Mouse (Mus musculus) right cerebral cortex, postnatal 14 days (tissue): ENCODE measurements around the gene Dcps.

ENCODE experiments used
- DNase-seq: peaks from one replicate; pipeline ENCODE4 v3.0.0; 2022

Gene Dcps

DNA sequence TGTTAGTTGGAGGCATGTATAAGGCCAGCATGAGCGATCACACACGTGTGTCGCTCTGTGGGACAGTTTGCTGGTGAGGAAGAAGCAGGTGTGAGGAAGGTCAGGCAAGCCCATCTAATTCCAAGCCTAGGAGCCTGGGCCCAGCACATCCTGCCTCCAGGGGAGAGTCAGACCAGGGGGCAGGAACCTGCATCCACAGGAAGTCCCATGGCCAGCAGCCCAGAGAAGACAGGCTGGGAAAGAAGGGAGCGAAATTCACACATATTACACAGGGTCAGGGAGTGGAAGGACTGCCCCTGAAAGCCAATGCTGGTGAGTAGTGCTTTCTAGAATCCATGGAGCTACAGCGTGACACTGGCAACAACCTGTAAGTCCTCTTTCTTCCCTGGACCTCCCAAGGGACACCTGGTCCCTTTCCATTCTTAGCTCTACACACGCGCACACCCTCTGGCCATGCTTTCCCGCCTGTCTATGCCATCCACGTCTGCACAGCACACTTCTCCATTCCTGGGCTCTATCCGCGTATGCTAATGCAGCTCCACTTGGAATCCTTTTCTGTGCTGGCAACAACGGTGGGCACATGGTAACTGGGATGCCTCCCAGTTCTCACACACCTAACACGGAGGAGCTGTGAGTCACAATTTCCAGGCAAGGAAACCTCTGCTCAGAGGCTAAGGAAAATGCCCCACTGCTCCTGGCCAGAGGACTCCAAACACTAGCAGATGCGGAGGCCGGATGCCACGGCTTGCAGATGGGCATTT is 44.0 kb downstream of the Dcps start:
- DNase-seq, result peak; percentile 43

DNA sequence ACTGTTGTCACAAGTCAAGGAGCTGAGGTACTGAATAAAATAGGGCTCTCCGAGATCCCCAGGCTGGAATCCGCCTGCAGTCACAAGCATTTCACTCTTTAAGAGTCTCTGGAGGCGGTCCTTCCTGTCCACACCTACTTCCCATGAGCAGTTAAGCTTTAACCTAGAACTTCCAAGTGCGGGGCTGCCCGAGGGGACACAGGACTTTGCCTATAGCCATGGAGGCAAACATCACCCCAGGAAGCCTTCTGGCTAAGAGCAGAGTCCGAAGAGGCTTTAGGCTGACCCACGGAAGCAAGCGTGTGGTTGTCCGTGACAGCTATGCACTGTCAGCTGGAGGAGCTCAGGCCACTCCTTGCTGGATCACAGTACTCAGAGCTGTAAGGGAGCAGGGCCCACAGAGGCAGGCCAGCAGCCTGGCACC is 46.9 kb downstream of the Dcps start:
- DNase-seq, result no peak

GRCm38 (mm10) chr9:35128564-35128963 is 47.3 kb downstream of the Dcps start:
- DNase-seq, result no peak

DNA sequence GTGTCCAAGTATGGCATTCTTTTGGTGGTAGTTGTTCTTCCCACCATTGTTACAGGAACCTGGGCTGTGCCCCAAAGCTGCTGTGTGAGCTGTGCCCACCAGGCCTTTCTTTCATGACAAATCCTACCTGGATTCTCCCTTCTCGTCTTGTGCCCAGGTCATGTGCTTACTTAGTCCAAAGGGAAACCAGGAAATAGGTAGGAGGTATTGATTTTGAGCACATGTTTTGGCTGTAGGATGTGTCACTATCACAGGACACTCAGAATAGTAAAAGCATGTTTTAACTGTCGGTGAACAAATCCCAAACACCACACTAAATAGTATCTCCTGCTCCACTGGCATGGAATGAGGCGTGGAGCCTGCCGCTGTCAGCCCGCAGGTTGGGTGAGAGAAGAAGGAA is 48.3 kb downstream of the Dcps start:
- no peak for DNase-seq

GRCm38 (mm10) chr9:35127147-35127546 is 48.7 kb downstream of the Dcps start:
- DNase-seq, result no peak

DNA sequence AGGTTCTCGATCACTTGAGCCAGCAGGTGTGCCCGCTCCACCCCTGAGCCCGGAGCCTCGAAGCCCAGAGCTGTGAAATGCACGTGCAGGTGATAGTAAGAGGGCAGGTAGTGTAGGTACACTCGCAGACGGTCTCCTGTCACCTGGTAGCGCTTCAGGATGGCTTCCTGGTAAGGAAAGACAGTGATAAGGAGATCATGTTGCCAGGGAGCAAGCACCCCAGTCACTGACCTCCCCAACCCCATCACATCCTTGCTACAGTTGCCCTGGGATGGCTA is 51.2 kb downstream of the Dcps start:
- DNase-seq, result no peak

DNA sequence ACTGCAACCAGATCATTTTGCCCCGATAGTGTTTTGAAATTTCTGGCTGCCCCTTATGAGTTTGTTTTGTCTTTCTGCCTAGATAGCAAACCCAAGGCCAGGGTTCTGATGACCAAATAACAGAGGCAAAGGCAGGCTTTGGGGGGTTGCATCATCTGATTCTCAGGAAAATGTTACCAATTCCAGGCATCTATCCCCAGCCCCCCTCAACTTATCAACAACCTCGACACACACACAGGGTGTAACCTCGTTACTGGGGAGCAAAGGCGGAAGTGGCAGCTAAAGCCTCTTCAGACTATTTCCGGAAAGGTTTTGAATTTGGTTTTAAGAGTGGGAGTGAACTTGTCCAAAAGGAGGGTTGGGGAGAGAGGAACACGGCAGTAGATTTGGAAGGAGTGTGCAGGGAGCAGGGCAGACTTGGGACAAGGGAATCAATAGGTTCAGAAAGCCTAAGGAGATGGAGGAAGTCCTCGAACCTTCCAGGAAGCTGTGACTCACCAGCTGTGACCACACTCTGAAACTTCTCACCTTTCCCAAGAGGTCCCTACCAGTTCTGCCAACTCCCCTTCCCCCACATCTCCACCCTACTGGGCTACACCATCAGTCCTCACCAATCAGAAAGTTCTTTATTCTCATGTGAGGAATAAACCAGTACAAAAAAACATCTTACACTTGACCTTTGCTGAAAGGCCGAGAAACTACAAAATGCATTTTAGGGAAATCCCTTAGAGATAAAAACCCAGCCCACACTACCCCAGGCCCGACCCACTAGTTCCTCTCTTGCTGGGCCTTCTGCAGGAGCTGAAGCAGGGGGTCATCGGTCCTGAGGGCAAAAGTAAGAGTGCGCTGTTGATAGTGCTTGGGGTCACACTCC is 51.8 kb downstream of the Dcps start:
- DNase-seq, result no peak

DNA sequence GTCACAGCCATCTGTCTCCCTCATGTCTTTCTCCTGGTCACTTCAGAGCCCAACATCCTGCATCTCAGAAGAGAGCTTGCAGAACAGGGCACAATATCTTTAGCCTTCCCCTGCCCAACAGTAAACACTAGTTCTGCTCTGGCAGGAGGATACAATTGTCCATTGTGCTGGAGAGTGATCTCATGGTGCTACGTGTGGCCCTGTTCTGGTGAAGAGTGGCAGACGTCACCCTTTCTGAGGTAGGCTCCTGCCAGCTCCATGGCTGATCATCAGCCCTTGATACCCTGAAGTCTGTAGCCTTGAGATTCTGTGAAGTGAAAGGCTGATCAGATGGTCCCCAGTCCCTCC is 52.4 kb downstream of the Dcps start:
- DNase-seq, result no peak

GRCm38 (mm10) chr9:35122551-35123266 is 53.2 kb downstream of the Dcps start:
- no peak for DNase-seq

- DNase-seq, result no peak
Observed at GRCm38 (mm10) chr9:35119168-35119567, 56.7 kb downstream of the Dcps start, which contains the start of gene St3gal4. Gene St3gal4 (minus strand): TSS chr9:35119268.

- no peak for DNase-seq
Observed at GRCm38 (mm10) chr9:35118563-35118962, 57.3 kb downstream of the Dcps start.

- DNase-seq, result no peak
Observed at GRCm38 (mm10) chr9:35117384-35118295, 58.2 kb downstream of the Dcps start.

DNA sequence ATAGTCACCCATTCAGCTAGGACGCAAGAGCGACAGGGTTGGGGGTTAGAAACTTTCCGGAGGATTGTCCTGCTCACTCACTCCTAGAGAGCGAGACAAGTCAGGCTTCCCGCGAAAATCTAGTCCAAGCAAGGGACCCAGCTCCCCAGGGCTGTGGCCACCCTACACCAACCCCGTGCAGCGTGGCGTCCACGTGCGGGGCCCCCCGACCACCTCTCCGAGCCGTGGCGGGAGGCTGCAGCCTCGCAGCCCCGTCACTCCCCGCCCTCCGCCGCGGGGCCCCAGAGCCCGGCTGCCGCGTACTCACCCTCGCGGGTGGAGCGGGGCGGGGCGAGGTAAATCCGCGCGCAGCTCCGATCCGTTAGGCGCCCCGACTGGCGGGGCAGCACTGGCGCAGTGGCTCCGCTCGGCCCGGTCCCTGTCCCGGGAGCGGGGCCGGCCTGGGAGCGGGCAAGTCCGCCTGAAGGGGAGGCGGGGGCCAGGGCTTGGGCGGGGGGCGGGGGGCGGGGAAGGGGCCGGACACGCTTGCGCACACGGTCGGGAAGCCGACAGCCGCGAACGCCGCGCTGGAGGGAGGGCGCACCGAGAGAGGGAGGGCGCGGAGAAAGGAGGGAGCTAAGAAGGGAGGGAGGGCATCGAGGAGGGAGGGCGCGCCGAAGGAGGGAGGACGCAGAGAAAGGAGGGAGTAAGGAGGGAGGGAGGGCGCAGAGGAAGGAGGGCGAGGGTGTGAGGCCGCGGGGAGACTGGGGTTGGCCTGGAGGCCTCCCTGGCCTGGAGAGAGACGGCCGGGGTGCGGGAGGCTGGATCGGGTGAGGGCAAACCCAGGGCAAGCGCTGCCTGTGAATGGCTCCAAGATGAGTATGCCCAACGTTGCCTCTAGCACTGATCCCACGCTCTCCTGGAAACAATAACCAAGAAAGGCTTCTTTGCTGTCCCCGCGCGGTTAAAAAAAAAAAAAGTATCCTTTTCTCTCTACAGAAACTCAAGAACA is 59.2 kb downstream of the Dcps start:
- peak; percentile 75 for DNase-seq

DNA sequence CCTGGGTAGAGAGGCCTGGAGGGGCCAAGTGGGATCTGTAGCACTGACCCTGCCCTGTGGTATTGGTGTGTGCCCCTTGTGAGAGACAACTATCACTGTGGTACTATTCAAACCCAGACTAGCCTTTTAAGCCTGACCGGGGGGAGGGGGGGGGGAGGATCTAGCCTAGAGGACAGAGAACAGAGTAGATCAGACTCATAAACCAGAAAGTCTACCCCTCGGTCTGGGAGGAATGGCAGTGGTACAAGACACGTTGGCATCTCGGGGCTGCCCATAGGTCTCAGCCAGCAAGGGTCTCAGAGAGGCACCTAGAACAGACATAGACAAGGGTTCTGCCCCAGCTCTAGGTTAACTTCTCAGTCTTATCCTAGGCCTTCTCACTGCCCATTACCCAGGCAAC is 60.1 kb downstream of the Dcps start:
- DNase-seq, result no peak

- DNase-seq, result no peak
Observed at GRCm38 (mm10) chr9:35115299-35115698, 60.6 kb downstream of the Dcps start.

DNA sequence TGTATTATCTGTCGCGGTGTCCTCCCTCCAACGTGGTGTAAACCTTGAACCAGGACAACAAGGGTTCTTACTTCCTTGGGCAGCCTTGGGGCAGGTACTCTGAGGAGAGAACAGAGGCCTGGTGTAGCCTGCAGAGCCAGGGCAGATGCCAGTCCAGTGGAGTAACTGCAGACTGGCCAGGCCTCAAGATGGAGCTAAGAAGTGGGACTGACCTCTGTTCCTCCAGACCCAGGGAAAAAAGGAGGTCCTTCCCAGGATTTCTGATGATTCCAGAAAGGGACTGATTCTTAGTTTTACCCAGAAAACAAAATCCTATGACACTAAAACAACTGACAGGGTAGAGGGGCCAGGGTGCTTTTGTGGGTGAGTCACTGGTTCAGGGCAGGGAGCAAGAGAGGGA is 61.6 kb downstream of the Dcps start:
- DNase-seq, result no peak

DNA sequence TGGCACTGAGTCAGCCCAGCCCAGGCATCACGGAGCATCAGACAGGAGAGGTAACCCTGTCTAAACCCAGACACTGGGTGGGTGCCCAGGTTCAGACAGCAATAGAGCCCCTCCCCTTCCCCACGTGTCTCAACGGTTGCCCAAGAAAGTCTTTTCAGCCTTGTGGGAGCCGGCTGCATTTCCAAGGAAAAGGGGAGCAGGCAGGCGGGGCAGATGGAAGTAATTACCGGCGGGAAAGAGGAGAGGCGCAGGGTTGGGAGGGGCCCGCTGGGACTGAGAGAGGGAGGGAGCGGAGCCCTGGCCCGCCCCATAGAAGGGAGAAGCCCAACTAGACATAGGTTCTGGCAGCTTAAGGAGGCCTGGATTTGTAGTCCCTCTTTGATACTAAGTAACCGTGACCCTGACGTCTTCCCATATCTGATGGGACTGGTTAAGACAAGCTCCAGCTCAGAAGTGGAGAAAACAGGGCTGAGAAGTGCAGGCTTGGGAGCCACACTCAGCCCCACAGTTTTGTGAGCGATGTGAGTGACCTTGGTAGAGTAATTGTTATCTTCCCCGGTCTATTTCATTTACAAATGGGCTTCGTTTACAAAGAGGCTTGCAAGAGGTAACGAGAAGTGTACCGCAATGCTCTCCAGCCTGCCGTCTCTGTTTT is 63.8 kb downstream of the Dcps start:
- peak; percentile 14 for DNase-seq

- no peak for DNase-seq
Observed at GRCm38 (mm10) chr9:35111446-35111845, 64.4 kb downstream of the Dcps start.

DNA sequence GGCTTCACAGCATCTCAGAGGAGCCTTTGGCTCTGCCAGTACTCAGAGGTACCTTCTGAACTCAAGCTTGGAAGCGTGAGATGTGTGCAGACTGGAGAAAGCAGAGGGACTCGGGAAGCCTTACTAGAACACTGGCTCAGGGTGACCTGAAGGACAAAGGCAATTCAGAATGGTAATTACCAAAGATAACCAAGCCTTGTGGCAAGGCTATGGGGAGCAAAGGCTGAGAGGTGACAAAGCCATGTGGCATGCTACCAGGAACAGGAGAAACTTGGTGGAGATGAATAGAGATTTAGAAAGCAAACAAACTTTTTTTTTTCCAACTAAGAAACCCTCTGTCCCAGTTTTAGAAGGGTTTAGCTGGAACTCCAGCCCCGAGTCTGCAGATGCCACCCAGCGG is 65.3 kb downstream of the Dcps start:
- DNase-seq, result no peak

DNA sequence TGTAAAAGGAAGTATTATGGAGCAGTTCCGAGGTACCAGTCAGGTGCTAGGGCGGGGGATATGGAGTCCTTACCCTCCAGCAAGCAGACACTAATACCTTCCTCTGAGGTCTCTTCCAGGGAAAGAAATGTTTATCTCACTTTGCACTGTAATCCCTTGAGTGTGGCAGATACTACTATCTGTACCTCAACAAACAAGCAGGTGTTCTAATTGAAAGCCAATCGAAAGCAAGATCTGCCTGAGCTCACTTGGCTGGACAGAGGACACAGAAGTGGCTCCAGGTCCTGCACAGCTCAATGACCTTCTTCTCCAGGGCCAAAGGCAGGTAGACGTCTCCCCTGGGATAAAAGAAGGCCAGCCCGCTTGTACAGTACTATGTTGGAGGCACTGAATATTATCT is 65.8 kb downstream of the Dcps start:
- no peak for DNase-seq

GRCm38 (mm10) chr9:35108916-35109315 is 66.9 kb downstream of the Dcps start:
- peak; percentile 59 for DNase-seq
